8 mouse cellular contexts compared by ENCODE assay signal in genomic region chr19:46042476-46043011, GRCm38 (mm10). TPM values are rescaled to one million over a fixed set of nuclear protein-coding genes. Genes with fewer than 3 reads are reported as not detected.
DNase-seq lines count a peak whose midpoint lies in the region; ATAC-seq lines count a peak whose summit lies in the region.

No protein-coding gene starts in this region.

- ATAC-seq in neural tube, embryonic 11.5 days (ENCODE audit: insufficient read depth, low FRiP score, low TSS enrichment): peak; percentile 28; the same call in 1 of the 2 replicates
- ATAC-seq in hindbrain, embryonic 11.5 days (ENCODE audit: low FRiP score): peak; percentile 53
- 0 out of 2 replicates have a peak, but pooled peaks have one; percentile 4 for ATAC-seq in midbrain, embryonic 16.5 days

- H3K27me3 ChIP-seq in neural tube, embryonic 11.5 days (ENCODE audit: control insufficient read depth, insufficient read depth, low read length): no peaks in the 10 kb centered on the region
- H3K27me3 ChIP-seq in hindbrain, embryonic 11.5 days (ENCODE audit: control insufficient read depth, insufficient read depth, low read length): no peaks in the 10 kb centered on the region
- no peaks in the 10 kb centered on the region for H3K27me3 ChIP-seq in midbrain, embryonic 16.5 days (ENCODE audit: control insufficient read depth, insufficient read depth, low read depth, low read length)

- H3K27ac ChIP-seq in neural tube, embryonic 11.5 days (ENCODE audit: low read depth, low read length): peak overlapping the region; percentile 98
- peak overlapping the region; percentile 97 for H3K27ac ChIP-seq in hindbrain, embryonic 11.5 days (ENCODE audit: low read depth, low read length)
- H3K27ac ChIP-seq in midbrain, embryonic 16.5 days (ENCODE audit: low read length): peak overlapping the region; percentile 97

- intact Hi-C loops in left cerebral cortex, postnatal 4 days (cut with DNase I): no loop called here

- WGBS in neural tube, embryonic 11.5 days: 8% methylated on average over 6 of the region's 6 CpGs
- WGBS in hindbrain, embryonic 11.5 days: 7% methylated on average over 6 of the region's 6 CpGs
- 2% methylated on average over 6 of the region's 6 CpGs for whole genome bisulfite sequencing in midbrain, embryonic 16.5 days

- peak overlapping the region; percentile 80 for H3K4me2 ChIP-seq in neural tube, embryonic 11.5 days (ENCODE audit: low read depth)
- peak overlapping the region; percentile 90 for H3K4me2 ChIP-seq in hindbrain, embryonic 11.5 days (replicated peaks; ENCODE audit: low read depth, low read length)
- H3K4me2 ChIP-seq in midbrain, embryonic 16.5 days (ENCODE audit: low read length): peak overlapping the region; percentile 97

- peaks cover 54% of the 10 kb centered on the region for H3K4me1 ChIP-seq in neural tube, embryonic 11.5 days (ENCODE audit: control insufficient read depth, insufficient read depth, low read length)
- H3K4me1 ChIP-seq in hindbrain, embryonic 11.5 days (replicated peaks; ENCODE audit: control insufficient read depth, insufficient read depth, low read length): peaks cover 42% of the 10 kb centered on the region
- H3K4me1 ChIP-seq in midbrain, embryonic 16.5 days (ENCODE audit: control insufficient read depth, insufficient read depth, low read length): peaks cover 69% of the 10 kb centered on the region

- DNase-seq in neural tube, embryonic 11.5 days (ENCODE audit: low spot score): peak; percentile 67
- no peak for DNase-seq in neural tube, embryonic 10.5 days (ENCODE audit: extremely low spot score, low spot score)
- DNase-seq in embryo, embryonic 10 days (ENCODE audit: low spot score): peak; percentile 78
- peak; percentile 68 for DNase-seq in hindbrain, embryonic 11.5 days (ENCODE audit: low spot score)
- DNase-seq in left cerebral cortex, postnatal 4 days: peak; percentile 58
- DNase-seq in thymus, postnatal 25 days: peak; percentile 67
- no peak for DNase-seq in spleen, adult 18-20 months

- H3K4me3 ChIP-seq in neural tube, embryonic 11.5 days (ENCODE audit: low read depth, low read length): peak overlapping the region; percentile 31
- H3K4me3 ChIP-seq in hindbrain, embryonic 11.5 days (ENCODE audit: low read depth, low read length): peak overlapping the region; percentile 19
- peak overlapping the region; percentile 89 for H3K4me3 ChIP-seq in midbrain, embryonic 16.5 days (ENCODE audit: low read depth, low read length)

- H3K9ac ChIP-seq in neural tube, embryonic 11.5 days (ENCODE audit: low read length): peak overlapping the region; percentile 72
- H3K9ac ChIP-seq in hindbrain, embryonic 11.5 days (ENCODE audit: low read depth, low read length): peak overlapping the region; percentile 68
- H3K9ac ChIP-seq in midbrain, embryonic 16.5 days (ENCODE audit: low read depth, low read length): peak overlapping the region; percentile 67

- no peaks in the 10 kb centered on the region for H3K9me3 ChIP-seq in neural tube, embryonic 11.5 days (ENCODE audit: control insufficient read depth, low read length)
- no peaks in the 10 kb centered on the region for H3K9me3 ChIP-seq in hindbrain, embryonic 11.5 days (ENCODE audit: control insufficient read depth, low read length)
- H3K9me3 ChIP-seq in midbrain, embryonic 16.5 days (replicated peaks; ENCODE audit: control insufficient read depth, low read length, poor library complexity, severe bottlenecking): no peaks in the 10 kb centered on the region

- no peaks in the 10 kb centered on the region for H3K36me3 ChIP-seq in neural tube, embryonic 11.5 days (ENCODE audit: control insufficient read depth, insufficient read depth, low read length)
- H3K36me3 ChIP-seq in hindbrain, embryonic 11.5 days (ENCODE audit: control insufficient read depth, insufficient read depth, low read length): no peaks in the 10 kb centered on the region
- no peaks in the 10 kb centered on the region for H3K36me3 ChIP-seq in midbrain, embryonic 16.5 days (ENCODE audit: control insufficient read depth, insufficient read depth, low read length)

RNA-seq across cellular contexts. Expression of gene Pprc1, which starts 2.1 kb away (rescaled TPM):
- polyA plus RNA-seq in neural tube, embryonic 11.5 days (2014; fragmentation: Nextera tagmentation; extraction: Ambion mirVana): 42.2 and 46.1 TPM in 2 replicates
- polyA plus RNA-seq in hindbrain, embryonic 11.5 days (2014; fragmentation: Nextera tagmentation; extraction: Ambion mirVana): 42.7 and 45.8 TPM in 2 replicates
- 10 to 100 TPM; 42.9 to 46.7 TPM for total RNA-seq in left cerebral cortex, postnatal 4 days (2021)
- 19.9 and 20.0 TPM in 2 replicates for polyA plus RNA-seq in midbrain, embryonic 16.5 days (2015; fragmentation: Nextera tagmentation; extraction: Ambion mirVana)

RNA-seq across cellular contexts. Expression of gene Ldb1, which starts 2.5 kb away (rescaled TPM):
- 93.0 and 97.9 TPM in 2 replicates for polyA plus RNA-seq in neural tube, embryonic 11.5 days (2014; fragmentation: Nextera tagmentation; extraction: Ambion mirVana)
- 87.9 and 95.8 TPM in 2 replicates for polyA plus RNA-seq in hindbrain, embryonic 11.5 days (2014; fragmentation: Nextera tagmentation; extraction: Ambion mirVana)
- total RNA-seq in left cerebral cortex, postnatal 4 days (2021): 100 to 1,000 TPM; 151 to 153 TPM
- 88.1 and 107 TPM in 2 replicates for polyA plus RNA-seq in midbrain, embryonic 16.5 days (2015; fragmentation: Nextera tagmentation; extraction: Ambion mirVana)

RNA-seq across cellular contexts. Expression of gene Nolc1, which starts 33.1 kb away (rescaled TPM):
- 103 and 112 TPM in 2 replicates for polyA plus RNA-seq in neural tube, embryonic 11.5 days (2014; fragmentation: Nextera tagmentation; extraction: Ambion mirVana)
- 102 and 103 TPM in 2 replicates for polyA plus RNA-seq in hindbrain, embryonic 11.5 days (2014; fragmentation: Nextera tagmentation; extraction: Ambion mirVana)
- 10 to 100 TPM; 47.8 to 56.4 TPM for total RNA-seq in left cerebral cortex, postnatal 4 days (2021)
- polyA plus RNA-seq in midbrain, embryonic 16.5 days (2015; fragmentation: Nextera tagmentation; extraction: Ambion mirVana): 64.4 and 65.7 TPM in 2 replicates

RNA-seq across cellular contexts. Expression of gene Hps6, which starts 39.2 kb away (rescaled TPM):
- polyA plus RNA-seq in neural tube, embryonic 11.5 days (2014; fragmentation: Nextera tagmentation; extraction: Ambion mirVana): 2.6 and 2.9 TPM in 2 replicates
- polyA plus RNA-seq in hindbrain, embryonic 11.5 days (2014; fragmentation: Nextera tagmentation; extraction: Ambion mirVana): 1.0 and 1.9 TPM in 2 replicates
- 1 to 10 TPM; 4.3 to 4.5 TPM for total RNA-seq in left cerebral cortex, postnatal 4 days (2021)
- polyA plus RNA-seq in midbrain, embryonic 16.5 days (2015; fragmentation: Nextera tagmentation; extraction: Ambion mirVana): 4.0 and 5.7 TPM in 2 replicates

RNA-seq across cellular contexts. Expression of gene Armh3, which starts 44.3 kb away (rescaled TPM):
- polyA plus RNA-seq in neural tube, embryonic 11.5 days (2014; fragmentation: Nextera tagmentation; extraction: Ambion mirVana): 16.7 and 17.9 TPM in 2 replicates
- 13.7 and 15.3 TPM in 2 replicates for polyA plus RNA-seq in hindbrain, embryonic 11.5 days (2014; fragmentation: Nextera tagmentation; extraction: Ambion mirVana)
- 10 to 100 TPM; 25.6 to 27.1 TPM for total RNA-seq in left cerebral cortex, postnatal 4 days (2021)
- 23.4 and 25.6 TPM in 2 replicates for polyA plus RNA-seq in midbrain, embryonic 16.5 days (2015; fragmentation: Nextera tagmentation; extraction: Ambion mirVana)

Comparison
In these comparisons a context has a peak if more than half of its experiments do, and no peak if none do; other contexts are left out.
1. DNase-seq: peak in neural tube, embryonic 11.5 days (single experiment), embryo, embryonic 10 days (single experiment), hindbrain, embryonic 11.5 days (single experiment), left cerebral cortex, postnatal 4 days (single experiment) and thymus, postnatal 25 days (single experiment); none in neural tube, embryonic 10.5 days (single experiment) and spleen, adult 18-20 months (0 of 2).
2. H3K4me3 ChIP-seq: peak in every context shown above with its lines; median percentile 89 in midbrain, embryonic 16.5 days; 31 in neural tube, embryonic 11.5 days; 19 in hindbrain, embryonic 11.5 days.
3. Peak in every context shown above with its lines, with median percentiles within 50 percentile points of each other: ATAC-seq, H3K27ac ChIP-seq, H3K4me2 ChIP-seq and H3K9ac ChIP-seq.